Mouse (Mus musculus) ES-E14 (cell line): ENCODE data around the gene Pmch. TPM values are rescaled to one million over a fixed set of nuclear protein-coding genes. Genes with fewer than 3 reads are reported as not detected.

ENCODE experiments used
- DNase-seq: peaks from one replicate; pipeline ENCODE4 v3.0.0-alpha.2; 2013; ENCODE audit warnings: low read depth, low spot score
- H3K27ac ChIP-seq: 2 replicates; pipeline ENCODE4 v1.5.1; 2012; ENCODE audit warnings: low read depth, mild to moderate bottlenecking, low read length, moderate library complexity, mixed read lengths; ENCODE audit not compliant: poor library complexity, insufficient read depth, severe bottlenecking
- H3K36me3 ChIP-seq: 2 replicates; pipeline ENCODE4 v1.6.1; 2012; ENCODE audit warnings: mild to moderate bottlenecking, low read length, moderate library complexity, mixed read lengths; ENCODE audit not compliant: control insufficient read depth, poor library complexity, insufficient read depth, severe bottlenecking
- H3K4me1 ChIP-seq, 2 experiments: fragments of 150-350 bp in 1 of 2; sonication (generic) in 1 of 2; 2 replicates each; pipeline ENCODE4 v1.6.1; 2012; ENCODE audit warnings: low read length in 2 of 2, mild to moderate bottlenecking in 1 of 2, mixed read lengths in 1 of 2; ENCODE audit not compliant: control insufficient read depth in 2 of 2, insufficient read depth in 2 of 2, poor library complexity in 1 of 2
- H3K4me3 ChIP-seq, 2 experiments: fragments of 150-350 bp in 1 of 2; sonication (generic) in 1 of 2; 2 replicates each; pipeline ENCODE4 v1.5.1; 2012; ENCODE audit warnings: low read length in 2 of 2, low read depth in 1 of 2, mild to moderate bottlenecking in 1 of 2, mixed read lengths in 1 of 2; ENCODE audit not compliant: insufficient read depth in 1 of 2, poor library complexity in 1 of 2, severe bottlenecking in 1 of 2
- H3K9ac ChIP-seq: 2 replicates; pipeline ENCODE4 v1.6.1; 2012; ENCODE audit warnings: low read depth, mild to moderate bottlenecking, low read length, mixed read lengths; ENCODE audit not compliant: poor library complexity, insufficient read depth, severe bottlenecking
- H3K9me3 ChIP-seq: fragments of 150-350 bp; sonication (generic); 2 replicates; pipeline ENCODE4 v1.6.1; 2012; ENCODE audit warnings: low read depth, mild to moderate bottlenecking, low read length; ENCODE audit not compliant: control insufficient read depth, insufficient read depth
- CHD2 ChIP-seq: IDR thresholded peaks from 2 replicates; pipeline ENCODE4 v1.6.1; 2014; ENCODE audit warnings: mild to moderate bottlenecking, low read depth, low read length, inconsistent platforms
- HCFC1 ChIP-seq: IDR thresholded peaks from 2 replicates; pipeline ENCODE4 v1.6.1; 2012; ENCODE audit warnings: low read length, inconsistent platforms, borderline replicate concordance; ENCODE audit not compliant: insufficient read depth
- MAFK ChIP-seq: IDR thresholded peaks from 2 replicates; pipeline ENCODE4 v1.6.1; 2014; ENCODE audit warnings: mild to moderate bottlenecking, low read depth, low read length, inconsistent platforms; ENCODE audit not compliant: insufficient read depth
- ZC3H11A ChIP-seq: IDR thresholded peaks from 2 replicates; pipeline ENCODE4 v1.6.1; 2012; ENCODE audit warnings: low read depth, mild to moderate bottlenecking, inconsistent platforms, low read length, borderline replicate concordance
- ZNF384 ChIP-seq: IDR thresholded peaks from 2 replicates; pipeline ENCODE4 v1.6.1; 2012; ENCODE audit warnings: low read depth, low read length, inconsistent platforms
- in situ Hi-C, 2 experiments: fragments of 600-800 bp; cut with MboI; formaldehyde crosslinking; loops; one replicate each; pipeline ENCODE4 v1.15.1; 2025; ENCODE audit warnings: low sequenced_read_pairs in 2 of 2, inconsistent platforms in 1 of 2; ENCODE audit not compliant: unreplicated experiment in 2 of 2
- total RNA-seq: library from RNA; depleted of rRNA; stranded (reverse); fragments of 300-350 nt; gene quantifications from 2 replicates; pipeline ENCODE4 v1.2.3, GENCODE M21; 2012

Gene Pmch
- total RNA-seq, 1 experiment: not detected

- H3K9me3 ChIP-seq: no peaks in the 10 kb centered on the region
- in situ Hi-C loops: no loop called here
- no peak for DNase-seq
- H3K27ac ChIP-seq: no peak overlapping the region
- no peak for TF ChIP-seq ZNF384
- TF ChIP-seq CHD2: no peak
- no peak for TF ChIP-seq HCFC1
- H3K4me3 ChIP-seq: no peak overlapping the region
- no peak overlapping the region for H3K9ac ChIP-seq
- H3K4me1 ChIP-seq: no peaks in the 10 kb centered on the region
- no peaks in the 10 kb centered on the region for H3K36me3 ChIP-seq
Observed at GRCm38 (mm10) chr10:88056950-88057649, 33.8 kb upstream of the Pmch start.

- Histone ChIP-seq H3K36me3 (no peaks in the 10 kb centered on the region), H3K27ac (no peak overlapping the region), H3K9ac (no peak overlapping the region), H3K9me3 (no peaks in the 10 kb centered on the region), H3K4me1 (no peaks in the 10 kb centered on the region), H3K4me3 (no peak overlapping the region)
- TF ChIP-seq ZC3H11A: no peak
- no peak for TF ChIP-seq HCFC1
- TF ChIP-seq MAFK: no peak
- TF ChIP-seq CHD2: no peak
- TF ChIP-seq ZNF384: no peak
- in situ Hi-C loops: no loop called here
- no peak for DNase-seq
Observed at GRCm38 (mm10) chr10:88063436-88063835, 27.4 kb upstream of the Pmch start.

- TF ChIP-seq ZNF384 (no peak), MAFK (no peak), HCFC1 (no peak), ZC3H11A (no peak), CHD2 (no peak)
- Histone ChIP-seq H3K36me3 (no peaks in the 10 kb centered on the region), H3K4me3 (no peak overlapping the region), H3K9me3 (no peaks in the 10 kb centered on the region), H3K27ac (no peak overlapping the region), H3K4me1 (no peaks in the 10 kb centered on the region), H3K9ac (no peak overlapping the region)
- no peak for DNase-seq
- in situ Hi-C loops: no loop called here
Observed at GRCm38 (mm10) chr10:88064872-88065271, 26.0 kb upstream of the Pmch start.

GRCm38 (mm10) chr10:88067377-88067776, 23.5 kb upstream of the Pmch start:
- no peak for DNase-seq
- Histone ChIP-seq H3K27ac (no peak overlapping the region), H3K9me3 (no peaks in the 10 kb centered on the region), H3K4me3 (no peak overlapping the region), H3K36me3 (no peaks in the 10 kb centered on the region), H3K4me1 (no peaks in the 10 kb centered on the region), H3K9ac (no peak overlapping the region)
- in situ Hi-C loops: no loop called here
- TF ChIP-seq ZNF384: no peak
- no peak for TF ChIP-seq CHD2
- TF ChIP-seq ZC3H11A: no peak

GRCm38 (mm10) chr10:88106169-88106568, 15.3 kb downstream of the Pmch start:
- TF ChIP-seq HCFC1 (no peak), MAFK (no peak), CHD2 (no peak), ZNF384 (no peak), ZC3H11A (no peak)
- Histone ChIP-seq H3K9ac (no peak overlapping the region), H3K36me3 (no peaks in the 10 kb centered on the region; the same call in 1 of the 2 replicates), H3K27ac (no peak overlapping the region), H3K9me3 (no peaks in the 10 kb centered on the region), H3K4me1 (no peaks in the 10 kb centered on the region), H3K4me3 (no peak overlapping the region)
- in situ Hi-C loops: no loop called here
- DNase-seq: no peak
